Mouse (Mus musculus) myocyte (in vitro differentiated cells): ENCODE data around the gene Asb14.

ENCODE experiments used
- CEBPB ChIP-seq: IDR thresholded peaks from 2 replicates; pipeline ENCODE4 v1.6.1; 2011; ENCODE audit warnings: mild to moderate bottlenecking, moderate library complexity; ENCODE audit not compliant: poor library complexity, insufficient read depth, severe bottlenecking
- E2F4 ChIP-seq: IDR thresholded peaks from one replicate; pipeline ENCODE4 v1.6.1; 2011; ENCODE audit warnings: mild to moderate bottlenecking, control low read depth, moderate library complexity; ENCODE audit not compliant: insufficient read depth
- MAX ChIP-seq: IDR thresholded peaks from one replicate; pipeline ENCODE4 v1.6.1; 2011; ENCODE audit warnings: low read depth, mild to moderate bottlenecking, control low read depth
- MYOD1 ChIP-seq, 3 experiments: IDR thresholded peaks; one replicate each; pipeline ENCODE4 v1.6.1; 2011; ENCODE audit warnings: control low read depth in 2 of 3, low read depth in 2 of 3, mild to moderate bottlenecking in 2 of 3, moderate library complexity in 1 of 3; ENCODE audit not compliant: insufficient read length in 2 of 3, control insufficient read depth in 1 of 3
- MYOG ChIP-seq, 3 experiments: IDR thresholded peaks; one replicate each; pipeline ENCODE4 v1.6.1; 2011; ENCODE audit warnings: control low read depth in 2 of 3, low read depth in 2 of 3, mild to moderate bottlenecking in 2 of 3; ENCODE audit not compliant: insufficient read length in 2 of 3, control insufficient read depth in 1 of 3, insufficient read depth in 1 of 3
- POLR2A ChIP-seq: IDR thresholded peaks from one replicate; pipeline ENCODE4 v1.6.1; 2011; ENCODE audit warnings: low read depth, mild to moderate bottlenecking, control low read depth, moderate library complexity; ENCODE audit not compliant: insufficient read length
- POLR2AphosphoS2 ChIP-seq: IDR thresholded peaks from one replicate; pipeline ENCODE4 v1.6.1; 2011; ENCODE audit warnings: low read depth, control low read depth; ENCODE audit not compliant: insufficient read length
- SRF ChIP-seq: IDR thresholded peaks from one replicate; pipeline ENCODE4 v1.6.1; 2011; ENCODE audit warnings: low read depth; ENCODE audit not compliant: control insufficient read depth, insufficient read length
- TCF12 ChIP-seq: IDR thresholded peaks from one replicate; pipeline ENCODE4 v1.6.1; 2011; ENCODE audit warnings: mild to moderate bottlenecking, control low read depth; ENCODE audit not compliant: poor library complexity, insufficient read depth, severe bottlenecking
- TCF3 ChIP-seq: IDR thresholded peaks from one replicate; pipeline ENCODE4 v1.6.1; 2011; ENCODE audit warnings: low read depth, control low read depth; ENCODE audit not compliant: insufficient read length
- USF1 ChIP-seq: IDR thresholded peaks from one replicate; pipeline ENCODE4 v1.6.1; 2011; ENCODE audit warnings: low read depth, mild to moderate bottlenecking, control low read depth, moderate library complexity

- TF ChIP-seq POLR2A = no peak
- no peak for TF ChIP-seq TCF12
- TF ChIP-seq TCF3 = no peak
- TF ChIP-seq MYOD1 (IDR thresholded peaks at IDR 0.05; ENCODE audit: control insufficient read depth in 1 of 3, insufficient read length in 2 of 3, low read depth in 2 of 3) = no peak
- TF ChIP-seq MAX = no peak
- TF ChIP-seq POLR2AphosphoS2 = no peak
- TF ChIP-seq E2F4 = no peak
- TF ChIP-seq MYOG (IDR thresholded peaks at IDR 0.05; ENCODE audit: control insufficient read depth in 1 of 3, insufficient read depth in 1 of 3, insufficient read length in 2 of 3, low read depth in 2 of 3) = no peak
- TF ChIP-seq CEBPB = no peak
- no peak for TF ChIP-seq USF1
- TF ChIP-seq SRF = no peak
Measured at GRCm38 (mm10) chr14:26935558-26935957, 41.2 kb downstream of the Asb14 start.
